Mouse (Mus musculus): ENCODE results near the gene Krt76. TPM values are rescaled to one million over a fixed set of nuclear protein-coding genes. Genes with fewer than 3 reads are reported as not detected.

Krt76 gene
- polyA plus RNA-seq, 1 experiment from 2014 or later = not detected

DNA sequence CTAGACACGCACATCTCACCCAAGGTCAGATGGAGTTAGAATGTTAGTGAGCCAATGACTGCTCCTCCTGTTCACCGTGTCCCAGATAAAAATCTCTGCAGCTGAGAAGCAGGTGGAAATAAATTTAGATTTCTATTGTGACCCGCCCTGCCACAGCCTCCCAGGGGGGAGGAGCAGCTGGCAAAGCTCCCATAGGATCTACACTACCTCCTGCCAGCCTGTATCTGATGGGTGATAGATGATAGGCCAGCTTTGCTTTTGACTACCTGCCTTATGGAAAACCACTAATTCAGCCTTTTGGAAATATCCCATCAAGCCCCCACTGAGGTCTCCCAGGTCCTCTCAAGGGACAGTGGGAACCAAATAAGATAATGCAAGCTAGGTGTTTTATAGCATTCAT is 37.0 kb downstream of the Krt76 start:
- Histone ChIP-seq H3K4me1 (ENCODE audit: control insufficient read depth, insufficient read depth, low read length) (no peaks in the 10 kb centered on the region; the same call in 1 of the 2 replicates), H3K9ac (ENCODE audit: low read length) (no peak overlapping the region), H3K4me2 (ENCODE audit: low read length) (no peak overlapping the region), H3K27me3 (replicated peaks; ENCODE audit: control insufficient read depth, insufficient read depth, low read length) (peaks cover 17% of the 10 kb centered on the region), H3K27ac (ENCODE audit: low read depth, low read length) (no peak overlapping the region), H3K9me3 (replicated peaks; ENCODE audit: control insufficient read depth, low read length) (no peaks in the 10 kb centered on the region), H3K36me3 (ENCODE audit: control insufficient read depth, insufficient read depth, low read length) (no peaks in the 10 kb centered on the region), H3K4me3 (ENCODE audit: low read depth, low read length) (no peak overlapping the region)
- 81% methylated on average over 3 of the region's 3 CpGs for WGBS
- no peak for DNase-seq (ENCODE audit: low spot score)
- ATAC-seq = no peak

- H3K4me2 ChIP-seq (ENCODE audit: low read length) = no peak overlapping the region
- no peak overlapping the region for H3K4me3 ChIP-seq (ENCODE audit: low read depth, low read length)
- WGBS = 18% methylated on average over 5 of the region's 5 CpGs
- DNase-seq (ENCODE audit: low spot score) = no peak
- no peak for ATAC-seq
- H3K27me3 ChIP-seq (replicated peaks; ENCODE audit: control insufficient read depth, insufficient read depth, low read length) = peaks cover 15% of the 10 kb centered on the region
- H3K4me1 ChIP-seq (ENCODE audit: control insufficient read depth, insufficient read depth, low read length) = no peaks in the 10 kb centered on the region; the same call in 1 of the 2 replicates
- no peaks in the 10 kb centered on the region for H3K36me3 ChIP-seq (ENCODE audit: control insufficient read depth, insufficient read depth, low read length)
- H3K27ac ChIP-seq (ENCODE audit: low read depth, low read length) = no peak overlapping the region
- no peaks in the 10 kb centered on the region for H3K9me3 ChIP-seq (replicated peaks; ENCODE audit: control insufficient read depth, low read length)
- no peak overlapping the region for H3K9ac ChIP-seq (ENCODE audit: low read length)
Measured at GRCm38 (mm10) chr15:101854294-101854693, 38.4 kb downstream of the Krt76 start.

DNA sequence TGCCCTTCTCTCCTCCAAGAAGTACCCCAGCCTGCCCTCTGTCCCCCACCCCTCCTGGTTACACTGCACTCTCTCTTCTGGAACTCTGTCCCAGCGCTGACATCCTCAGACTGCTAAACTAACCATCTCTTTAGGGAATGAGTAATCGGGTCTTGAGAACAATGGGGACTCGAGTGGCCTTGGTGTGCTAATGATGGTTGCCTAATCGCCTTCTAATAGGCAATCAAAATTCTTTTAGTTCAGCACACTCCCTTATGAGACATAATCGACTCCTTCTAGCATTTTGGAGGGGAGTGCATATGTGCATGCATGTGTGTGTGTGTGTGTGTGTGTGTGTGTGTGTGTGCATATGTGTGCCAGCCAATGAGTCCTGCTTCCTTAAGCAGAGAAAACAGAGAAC is 40.1 kb downstream of the Krt76 start:
- 2% methylated on average over 5 of the region's 5 CpGs for WGBS
- no peak overlapping the region for H3K9ac ChIP-seq (ENCODE audit: low read length)

DNA sequence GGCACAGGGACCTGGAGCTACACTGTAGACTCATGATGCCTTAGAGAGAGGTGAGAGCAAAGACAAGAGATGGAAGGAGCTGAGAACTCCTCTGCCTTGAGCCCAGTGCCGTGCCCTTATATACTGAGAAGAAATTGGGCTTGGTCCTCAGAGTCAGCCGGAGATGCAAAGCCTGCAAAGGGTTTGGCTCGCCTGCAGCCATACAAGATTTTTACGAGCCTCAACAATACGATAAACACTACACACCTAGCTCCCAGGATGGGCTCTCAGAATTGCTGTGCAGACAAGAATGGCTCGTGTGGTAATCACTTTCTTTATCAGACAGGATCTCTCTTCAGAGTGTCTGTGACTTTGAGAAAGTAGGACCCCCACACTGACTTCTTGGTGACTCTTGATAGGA is 42.0 kb downstream of the Krt76 start, which contains the start of gene Krt1:
Gene Krt1, minus strand, starts transcription at position 101 of the 400 bp plus-strand sequence.
- H3K4me2 ChIP-seq (ENCODE audit: low read length) = no peak within 1 kb of the TSS

More for the DNA sequence above, 40.1 kb downstream of the Krt76 start:
- H3K4me3 ChIP-seq (ENCODE audit: low read depth, low read length) = no peak overlapping the region
- DNase-seq (ENCODE audit: low spot score) = peak; percentile 31
- ATAC-seq = no peak
- H3K27me3 ChIP-seq (replicated peaks; ENCODE audit: control insufficient read depth, insufficient read depth, low read length) = peaks cover 1% of the 10 kb centered on the region; the same call in 1 of the 2 replicates
- H3K4me1 ChIP-seq (ENCODE audit: control insufficient read depth, insufficient read depth, low read length) = no peaks in the 10 kb centered on the region; the same call in 1 of the 2 replicates
- H3K4me2 ChIP-seq (ENCODE audit: low read length) = no peak overlapping the region
- H3K36me3 ChIP-seq (ENCODE audit: control insufficient read depth, insufficient read depth, low read length) = no peaks in the 10 kb centered on the region
- H3K27ac ChIP-seq (ENCODE audit: low read depth, low read length) = no peak overlapping the region
- H3K9me3 ChIP-seq (replicated peaks; ENCODE audit: control insufficient read depth, low read length) = no peaks in the 10 kb centered on the region

DNA sequence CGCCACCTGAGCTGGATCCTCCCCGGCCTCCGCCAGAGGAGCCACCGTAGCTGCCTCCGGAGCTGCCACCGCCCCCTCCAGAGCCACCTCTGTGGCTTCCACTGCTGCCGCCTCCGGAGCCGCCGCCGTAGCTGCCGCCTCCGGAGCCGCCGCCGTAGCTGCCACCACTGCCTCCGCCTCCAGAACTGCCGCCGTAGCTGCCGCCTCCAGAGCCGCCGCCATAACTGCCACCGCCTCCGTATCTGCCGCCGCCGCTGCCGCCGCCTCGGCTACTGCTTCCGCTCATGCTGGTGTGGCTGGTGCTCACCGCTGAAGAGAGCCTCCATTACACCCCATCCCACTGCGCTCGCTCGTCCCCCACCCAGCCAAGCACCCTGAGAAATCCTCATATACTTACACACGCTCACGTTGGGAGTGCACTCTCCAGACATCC is 46.7 kb downstream of the Krt76 start:
- H3K27ac ChIP-seq (ENCODE audit: low read depth, low read length) = peak overlapping the region; percentile 80
- H3K4me3 ChIP-seq (ENCODE audit: low read depth, low read length) = peak overlapping the region; percentile 45
- H3K4me1 ChIP-seq (ENCODE audit: control insufficient read depth, insufficient read depth, low read length) = 0 out of 2 replicates have a peak, but pooled peaks cover 3% of the 10 kb centered on the region
- H3K9ac ChIP-seq (ENCODE audit: low read length) = peak overlapping the region; percentile 78
- under 1% methylated on average over 32 of the region's 37 CpGs for WGBS
- peak overlapping the region; percentile 72 for H3K4me2 ChIP-seq (ENCODE audit: low read length)
- no peaks in the 10 kb centered on the region for H3K36me3 ChIP-seq (ENCODE audit: control insufficient read depth, insufficient read depth, low read length)
- ATAC-seq = peak; percentile 90
- no peaks in the 10 kb centered on the region for H3K9me3 ChIP-seq (replicated peaks; ENCODE audit: control insufficient read depth, low read length)
- no peaks in the 10 kb centered on the region for H3K27me3 ChIP-seq (replicated peaks; ENCODE audit: control insufficient read depth, insufficient read depth, low read length)
- peak; percentile 63 for DNase-seq (ENCODE audit: low spot score)

More for the DNA sequence above, 42.0 kb downstream of the Krt76 start, which contains the start of gene Krt1:
- Histone ChIP-seq H3K4me3 (ENCODE audit: low read depth, low read length) (no peak within 1 kb of the TSS), H3K36me3 (ENCODE audit: control insufficient read depth, insufficient read depth, low read length) (no peaks in the 10 kb centered on the region), H3K9ac (ENCODE audit: low read length) (no peak within 1 kb of the TSS), H3K27me3 (replicated peaks; ENCODE audit: control insufficient read depth, insufficient read depth, low read length) (no peaks in the 10 kb centered on the region), H3K9me3 (replicated peaks; ENCODE audit: control insufficient read depth, low read length) (no peaks in the 10 kb centered on the region), H3K4me1 (ENCODE audit: control insufficient read depth, insufficient read depth, low read length) (no peaks in the 10 kb centered on the region; the same call in 1 of the 2 replicates), H3K27ac (ENCODE audit: low read depth, low read length) (no peak within 1 kb of the TSS)
- ATAC-seq (no peak), DNase-seq (ENCODE audit: low spot score) (no peak)
- WGBS = 87% methylated on average over 6 of the region's 6 CpGs

DNA sequence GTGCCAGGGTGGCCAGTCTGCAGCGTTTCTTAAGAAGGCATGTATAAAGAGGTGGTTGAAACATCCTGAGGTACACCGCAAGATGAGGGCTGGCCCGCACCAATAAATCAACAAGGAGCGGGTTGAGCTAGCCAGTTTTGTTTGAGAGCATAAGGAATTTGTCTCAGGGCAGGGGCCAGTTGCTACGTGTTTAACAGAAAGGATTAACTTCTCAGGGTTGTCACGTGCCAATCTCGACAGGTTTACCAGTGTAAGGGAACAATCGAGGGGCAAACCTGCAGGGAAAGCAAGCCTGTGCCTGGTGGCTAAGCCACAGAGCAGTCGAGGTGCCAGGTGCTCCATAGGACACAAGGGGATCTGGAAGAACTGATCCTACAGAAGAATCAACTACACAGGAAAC is 49.5 kb downstream of the Krt76 start:
- no peak overlapping the region for H3K27ac ChIP-seq (ENCODE audit: low read depth, low read length)
- H3K4me2 ChIP-seq (ENCODE audit: low read length) = no peak overlapping the region
- H3K9ac ChIP-seq (ENCODE audit: low read length) = no peak overlapping the region
- no peaks in the 10 kb centered on the region for H3K9me3 ChIP-seq (replicated peaks; ENCODE audit: control insufficient read depth, low read length)
- no peaks in the 10 kb centered on the region for H3K36me3 ChIP-seq (ENCODE audit: control insufficient read depth, insufficient read depth, low read length)
- WGBS = 58% methylated on average over 9 of the region's 9 CpGs
- H3K4me3 ChIP-seq (ENCODE audit: low read depth, low read length) = no peak overlapping the region
- ATAC-seq (no peak), DNase-seq (ENCODE audit: low spot score) (no peak)
- H3K4me1 ChIP-seq (ENCODE audit: control insufficient read depth, insufficient read depth, low read length) = 0 out of 2 replicates have a peak, but pooled peaks cover 3% of the 10 kb centered on the region
- H3K27me3 ChIP-seq (replicated peaks; ENCODE audit: control insufficient read depth, insufficient read depth, low read length) = no peaks in the 10 kb centered on the region

- Histone ChIP-seq H3K36me3 (ENCODE audit: control insufficient read depth, insufficient read depth, low read length) (no peaks in the 10 kb centered on the region), H3K9me3 (replicated peaks; ENCODE audit: control insufficient read depth, low read length) (no peaks in the 10 kb centered on the region), H3K27ac (ENCODE audit: low read depth, low read length) (no peak overlapping the region), H3K27me3 (replicated peaks; ENCODE audit: control insufficient read depth, insufficient read depth, low read length) (no peaks in the 10 kb centered on the region), H3K9ac (ENCODE audit: low read length) (no peak overlapping the region), H3K4me1 (ENCODE audit: control insufficient read depth, insufficient read depth, low read length) (no peaks in the 10 kb centered on the region), H3K4me3 (ENCODE audit: low read depth, low read length) (no peak overlapping the region), H3K4me2 (ENCODE audit: low read length) (no peak overlapping the region)
- WGBS = 68% methylated on average over 5 of the region's 5 CpGs
- ATAC-seq (no peak), DNase-seq (ENCODE audit: low spot score) (no peak)
Measured at GRCm38 (mm10) chr15:101834784-101835328, 57.9 kb downstream of the Krt76 start.

Small RNA genes lying within 50 kb of the gene (microRNA-seq; reads per million reads assigned to microRNA genes)
- not detected for gene Gm44356

Other genes with a start within 250 kb of the Krt76 start
- gene Gm5478, start 245.5 kb downstream of the Krt76 start, polyA plus RNA-seq (2014; fragmentation: Nextera tagmentation; extraction: Ambion mirVana) = not detected in 2 replicates
- gene Krt6b, start 212.6 kb downstream of the Krt76 start, polyA plus RNA-seq (2014; fragmentation: Nextera tagmentation; extraction: Ambion mirVana) = not detected in 2 replicates
- not detected in 2 replicates for gene Krt6a, start 198.6 kb downstream of the Krt76 start, polyA plus RNA-seq (2014; fragmentation: Nextera tagmentation; extraction: Ambion mirVana)
- gene Krt5, start 180.0 kb downstream of the Krt76 start, polyA plus RNA-seq (2014; fragmentation: Nextera tagmentation; extraction: Ambion mirVana) = not detected in 2 replicates
- gene Krt71, start 149.8 kb downstream of the Krt76 start, polyA plus RNA-seq (2014; fragmentation: Nextera tagmentation; extraction: Ambion mirVana) = not detected in 2 replicates
- not detected in 2 replicates for gene Krt72, start 106.5 kb downstream of the Krt76 start, polyA plus RNA-seq (2014; fragmentation: Nextera tagmentation; extraction: Ambion mirVana)
- gene Krt73, start 90.6 kb downstream of the Krt76 start, polyA plus RNA-seq (2014; fragmentation: Nextera tagmentation; extraction: Ambion mirVana) = 0.36 and 0.81 TPM in 2 replicates
- not detected in 2 replicates for gene Krt2, start 74.8 kb downstream of the Krt76 start, polyA plus RNA-seq (2014; fragmentation: Nextera tagmentation; extraction: Ambion mirVana)
- gene Krt1, start 42.1 kb downstream of the Krt76 start, polyA plus RNA-seq (2014; fragmentation: Nextera tagmentation; extraction: Ambion mirVana) = 5.2 and 7.0 TPM in 2 replicates
- gene Krt77, start 23.2 kb downstream of the Krt76 start, polyA plus RNA-seq (2014; fragmentation: Nextera tagmentation; extraction: Ambion mirVana) = 0.32 and 0.91 TPM in 2 replicates
- gene Krt4, start 31.8 kb upstream of the Krt76 start, polyA plus RNA-seq (2014; fragmentation: Nextera tagmentation; extraction: Ambion mirVana) = not detected in 2 replicates
- gene Krt79, start 47.4 kb upstream of the Krt76 start, polyA plus RNA-seq (2014; fragmentation: Nextera tagmentation; extraction: Ambion mirVana) = 0.10 and 0.27 TPM in 2 replicates
- gene Krt78, start 61.4 kb upstream of the Krt76 start, polyA plus RNA-seq (2014; fragmentation: Nextera tagmentation; extraction: Ambion mirVana) = not detected in 2 replicates
- 2.7 and 3.7 TPM in 2 replicates for gene Krt8, start 111.6 kb upstream of the Krt76 start, polyA plus RNA-seq (2014; fragmentation: Nextera tagmentation; extraction: Ambion mirVana)
- 5.6 and 7.1 TPM in 2 replicates for gene Krt18, start 135.3 kb upstream of the Krt76 start, polyA plus RNA-seq (2014; fragmentation: Nextera tagmentation; extraction: Ambion mirVana)
- 99.3 and 100 TPM in 2 replicates for gene Eif4b, start 180.9 kb upstream of the Krt76 start, polyA plus RNA-seq (2014; fragmentation: Nextera tagmentation; extraction: Ambion mirVana)
- gene Tns2, start 207.5 kb upstream of the Krt76 start, polyA plus RNA-seq (2014; fragmentation: Nextera tagmentation; extraction: Ambion mirVana) = 5.5 and 8.2 TPM in 2 replicates
- 20.9 and 28.1 TPM in 2 replicates for gene Spryd3, start 243.3 kb upstream of the Krt76 start, polyA plus RNA-seq (2014; fragmentation: Nextera tagmentation; extraction: Ambion mirVana)

Data from forebrain, embryonic 14.5 days (tissue).